34 mouse cellular contexts compared by ENCODE assay signal in the genomic region with DNA sequence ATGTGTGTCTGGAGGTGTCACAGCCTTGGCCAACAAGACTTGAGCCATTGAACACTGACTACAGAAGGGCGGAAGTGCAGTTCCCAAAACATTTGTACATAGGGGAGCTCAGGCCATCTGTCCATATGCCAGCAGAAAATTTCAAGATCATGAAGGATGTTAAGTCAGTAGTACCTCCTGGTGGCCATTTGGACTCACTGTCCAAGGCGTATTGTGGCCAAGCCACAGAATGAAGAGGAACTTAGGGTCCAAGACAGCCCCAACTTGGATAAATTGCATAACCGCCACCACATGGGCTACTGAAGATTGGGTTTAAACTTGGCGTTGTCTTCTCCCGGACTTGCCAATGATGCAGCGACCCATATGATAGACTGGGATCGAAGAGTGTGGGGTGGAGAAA. TPM values are rescaled to one million over a fixed set of nuclear protein-coding genes. Genes with fewer than 3 reads are reported as not detected.
DNase-seq lines count a peak whose midpoint lies in the region; ATAC-seq and TF ChIP-seq lines count a peak whose summit lies in the region.
"Had no signal": no experiment of that assay in that cellular context is flagged by ENCODE, and none has a peak within 500 bp of the region (broad histone marks: within the 10 kb centered on the region; RNA-seq: fewer than 3 reads in every experiment).

No protein-coding gene starts in this region.

- ATAC-seq in forebrain, postnatal 0 days = no peak
- ATAC-seq in forebrain, embryonic 16.5 days = no peak
- no peak for ATAC-seq in liver, postnatal 0 days
- 0 out of 2 replicates have a peak, but pooled peaks have one; percentile 9 for ATAC-seq in common myeloid progenitor, adult 5-6 weeks (replicated peaks; ENCODE audit: low read depth, poor library complexity, severe bottlenecking)
- ATAC-seq in midbrain, embryonic 15.5 days (replicated peaks) = no peak
- ATAC-seq in monocyte, adult 5-6 weeks (replicated peaks; ENCODE audit: insufficient number of reproducible peaks, low FRiP score, low TSS enrichment, poor library complexity, severe bottlenecking) = no peak
- ATAC-seq: activated CD4-positive, CD25-positive, alpha-beta regulatory T cell, adult 4 months; CD4-positive, CD25-positive, alpha-beta regulatory T cell, adult 4 months; forebrain, embryonic 14.5 days; midbrain, embryonic 13.5 days had no signal

- peaks cover 6% of the 10 kb centered on the region for H3K4me1 ChIP-seq in forebrain, postnatal 0 days (ENCODE audit: insufficient read depth)
- H3K4me1 ChIP-seq in forebrain, embryonic 16.5 days (replicated peaks; ENCODE audit: control insufficient read depth, insufficient read depth, low read length) = peaks cover 11% of the 10 kb centered on the region
- H3K4me1 ChIP-seq in liver, postnatal 0 days (ENCODE audit: insufficient read depth) = peaks cover 5% of the 10 kb centered on the region
- peaks cover 8% of the 10 kb centered on the region for H3K4me1 ChIP-seq in midbrain, embryonic 15.5 days

- whole genome bisulfite sequencing in forebrain, postnatal 0 days = 92% methylated on average over 7 of the region's 7 CpGs
- WGBS in forebrain, embryonic 16.5 days = 93% methylated on average over 7 of the region's 7 CpGs
- 82% methylated on average over 7 of the region's 7 CpGs for WGBS in liver, postnatal 0 days (ENCODE audit: insufficient replicate concordance)
- WGBS in midbrain, embryonic 15.5 days = 95% methylated on average over 7 of the region's 7 CpGs

- DNase-seq in forebrain, postnatal 0 days = no peak
- no peak for DNase-seq in liver, postnatal 0 days
- no peak for DNase-seq in liver
- no peak for DNase-seq in retina, embryonic 14.5 days (ENCODE audit: low spot score)
- DNase-seq: adrenal gland, adult 8-10 months; cerebellum, adult 11 months; cerebellum, adult 9-10 months; cerebellum, postnatal 36 days; embryo, embryonic 11 days; gastrocnemius, postnatal 14 days; heart, adult 11 months; kidney, adult 9 months; kidney, postnatal 14 days; lung, embryonic 14.5 days; lung, postnatal 36 days; spleen, adult 18-20 months; thymus, adult 18-20 months; thymus, postnatal 36 days had no signal

- H3K4me3 ChIP-seq in forebrain, postnatal 0 days (ENCODE audit: low read depth, low read length) = no peak overlapping the region
- H3K4me3 ChIP-seq in forebrain, embryonic 16.5 days (replicated peaks; ENCODE audit: low read length) = no peak overlapping the region
- no peak overlapping the region for H3K4me3 ChIP-seq in liver, postnatal 0 days (ENCODE audit: low read depth, low read length)
- no peak overlapping the region for H3K4me3 ChIP-seq in midbrain, embryonic 15.5 days
- H3K4me3 ChIP-seq: embryonic facial prominence, embryonic 12.5 days; heart, embryonic 10.5 days; heart, embryonic 15.5 days; limb, embryonic 10.5 days; limb, embryonic 15.5 days; midbrain, embryonic 13.5 days; neural tube, embryonic 15.5 days had no signal

- H3K4me2 ChIP-seq in forebrain, postnatal 0 days (ENCODE audit: low read depth) = no peak overlapping the region
- H3K4me2 ChIP-seq in forebrain, embryonic 16.5 days (ENCODE audit: low read length) = no peak overlapping the region
- no peak overlapping the region for H3K4me2 ChIP-seq in liver, postnatal 0 days (ENCODE audit: low read depth, low read length)
- no peak overlapping the region for H3K4me2 ChIP-seq in midbrain, embryonic 15.5 days
- H3K4me2 ChIP-seq: embryonic facial prominence, embryonic 12.5 days; heart, embryonic 15.5 days; limb, embryonic 15.5 days; lung, embryonic 14.5 days; midbrain, embryonic 13.5 days; neural tube, embryonic 15.5 days had no signal

- H3K9me3 ChIP-seq in forebrain, postnatal 0 days (ENCODE audit: low read length) = no peaks in the 10 kb centered on the region
- H3K9me3 ChIP-seq in forebrain, embryonic 16.5 days (ENCODE audit: control insufficient read depth, low read length) = no peaks in the 10 kb centered on the region
- no peaks in the 10 kb centered on the region for H3K9me3 ChIP-seq in liver, postnatal 0 days (ENCODE audit: low read length)
- no peaks in the 10 kb centered on the region for H3K9me3 ChIP-seq in midbrain, embryonic 15.5 days
- H3K9me3 ChIP-seq: embryonic facial prominence, embryonic 12.5 days; heart, embryonic 10.5 days; heart, embryonic 15.5 days; limb, embryonic 10.5 days; limb, embryonic 15.5 days; midbrain, embryonic 13.5 days; neural tube, embryonic 15.5 days had no signal

- TF ChIP-seq CTCF in forebrain, postnatal 0 days (IDR thresholded peaks at IDR 0.05; ENCODE audit: low read depth) = 0 out of 2 replicates have a peak, but pooled peaks have one; percentile 24
- peak; percentile 17 for TF ChIP-seq CTCF in liver, postnatal 0 days (IDR thresholded peaks at IDR 0.05; ENCODE audit: low read depth)

- H3K27me3 ChIP-seq in forebrain, postnatal 0 days (ENCODE audit: insufficient read depth, low read length) = no peaks in the 10 kb centered on the region
- H3K27me3 ChIP-seq in forebrain, embryonic 16.5 days (replicated peaks; ENCODE audit: control insufficient read depth, insufficient read depth, low read length) = no peaks in the 10 kb centered on the region
- no peaks in the 10 kb centered on the region for H3K27me3 ChIP-seq in liver, postnatal 0 days (ENCODE audit: insufficient read depth, low read length)
- H3K27me3 ChIP-seq in midbrain, embryonic 15.5 days (replicated peaks) = no peaks in the 10 kb centered on the region
- H3K27me3 ChIP-seq: embryonic facial prominence, embryonic 12.5 days; heart, embryonic 15.5 days; limb, embryonic 15.5 days; midbrain, embryonic 13.5 days; neural tube, embryonic 15.5 days had no signal

- TF ChIP-seq EP300 in liver, postnatal 0 days (IDR thresholded peaks at IDR 0.05; ENCODE audit: low read depth) = no peak

- H3K27ac ChIP-seq in forebrain, postnatal 0 days (ENCODE audit: low read depth, low read length) = no peak overlapping the region
- no peak overlapping the region for H3K27ac ChIP-seq in forebrain, embryonic 16.5 days (ENCODE audit: low read length)
- no peak overlapping the region for H3K27ac ChIP-seq in liver, postnatal 0 days (ENCODE audit: low read depth)
- H3K27ac ChIP-seq in midbrain, embryonic 15.5 days = no peak overlapping the region
- H3K27ac ChIP-seq: embryonic facial prominence, embryonic 12.5 days; heart, embryonic 10.5 days; heart, embryonic 15.5 days; limb, embryonic 10.5 days; limb, embryonic 15.5 days; liver, embryonic 14.5 days; midbrain, embryonic 13.5 days; neural tube, embryonic 15.5 days had no signal

- peaks cover 19% of the 10 kb centered on the region for H3K36me3 ChIP-seq in forebrain, postnatal 0 days (ENCODE audit: insufficient read depth)
- H3K36me3 ChIP-seq in forebrain, embryonic 16.5 days (ENCODE audit: control insufficient read depth, insufficient read depth) = peaks cover 9% of the 10 kb centered on the region; the same call in 1 of the 2 replicates
- no peaks in the 10 kb centered on the region for H3K36me3 ChIP-seq in liver, postnatal 0 days (replicated peaks; ENCODE audit: insufficient read depth, low read length)
- H3K36me3 ChIP-seq in midbrain, embryonic 15.5 days (replicated peaks) = no peaks in the 10 kb centered on the region; the same call in 1 of the 2 replicates
- H3K36me3 ChIP-seq: embryonic facial prominence, embryonic 12.5 days; heart, embryonic 10.5 days; heart, embryonic 15.5 days; limb, embryonic 10.5 days; limb, embryonic 15.5 days had no signal

- H3K9ac ChIP-seq in forebrain, postnatal 0 days = no peak overlapping the region
- H3K9ac ChIP-seq in forebrain, embryonic 16.5 days (replicated peaks; ENCODE audit: low read depth, low read length) = no peak overlapping the region
- H3K9ac ChIP-seq in liver, postnatal 0 days (replicated peaks) = no peak overlapping the region
- H3K9ac ChIP-seq in midbrain, embryonic 15.5 days = no peak overlapping the region
- H3K9ac ChIP-seq: embryonic facial prominence, embryonic 12.5 days; heart, embryonic 15.5 days; limb, embryonic 15.5 days; liver, embryonic 14.5 days; lung, embryonic 14.5 days; midbrain, embryonic 13.5 days; neural tube, embryonic 15.5 days had no signal

RNA-seq across cellular contexts. Expression of a gene that starts 26.2 kb away (rescaled TPM):
- total RNA-seq in forebrain, postnatal 0 days (2014; rRNA removed) = 41.9 and 43.3 TPM in 2 replicates
- 37.3 and 40.1 TPM in 2 replicates for polyA plus RNA-seq in forebrain, postnatal 0 days (2015; fragmentation: Nextera tagmentation; extraction: Ambion mirVana)
- 52.5 and 55.9 TPM in 2 replicates for polyA plus RNA-seq in forebrain, embryonic 16.5 days (2015; fragmentation: Nextera tagmentation; extraction: Ambion mirVana)
- polyA plus RNA-seq in liver, postnatal 0 days (2015; fragmentation: Nextera tagmentation; extraction: Ambion mirVana) = 10.1 and 10.8 TPM in 2 replicates
- total RNA-seq in common myeloid progenitor, adult 5-6 weeks (2017) = 16.2 and 23.6 TPM in 2 replicates
- 59.3 and 59.8 TPM in 2 replicates for polyA plus RNA-seq in midbrain, embryonic 15.5 days (2015; fragmentation: Nextera tagmentation; extraction: Ambion mirVana)
- 14.5 to 18.0 TPM (median 14.6 TPM) in 3 replicates for total RNA-seq in monocyte, adult 5-6 weeks (2017)

RNA-seq across cellular contexts. Expression of a gene that starts 54.4 kb away (rescaled TPM):
- total RNA-seq in forebrain, postnatal 0 days (2014; rRNA removed) = not detected in 2 replicates
- polyA plus RNA-seq in forebrain, postnatal 0 days (2015; fragmentation: Nextera tagmentation; extraction: Ambion mirVana) = 3.4 and 3.7 TPM in 2 replicates
- 2.0 TPM in 1 of 2 replicates, not detected in the other for polyA plus RNA-seq in forebrain, embryonic 16.5 days (2015; fragmentation: Nextera tagmentation; extraction: Ambion mirVana)
- polyA plus RNA-seq in liver, postnatal 0 days (2015; fragmentation: Nextera tagmentation; extraction: Ambion mirVana) = 5.1 and 6.1 TPM in 2 replicates
- total RNA-seq in common myeloid progenitor, adult 5-6 weeks (2017) = 4.8 TPM in 1 of 2 replicates, not detected in the other
- polyA plus RNA-seq in midbrain, embryonic 15.5 days (2015; fragmentation: Nextera tagmentation; extraction: Ambion mirVana) = 0.37 TPM in 1 of 2 replicates, not detected in the other
- not detected in 3 replicates for total RNA-seq in monocyte, adult 5-6 weeks (2017)
- total RNA-seq: megakaryocyte-erythroid progenitor cell, adult 5-6 weeks had no signal
- polyA plus RNA-seq: limb, embryonic 10.5 days; lung, embryonic 14.5 days; midbrain, embryonic 13.5 days had no signal

RNA-seq across cellular contexts. Expression of a gene that starts 54.6 kb away (rescaled TPM):
- total RNA-seq in forebrain, postnatal 0 days (2014; rRNA removed) = 25.1 and 26.5 TPM in 2 replicates
- polyA plus RNA-seq in forebrain, postnatal 0 days (2015; fragmentation: Nextera tagmentation; extraction: Ambion mirVana) = 20.0 and 27.5 TPM in 2 replicates
- polyA plus RNA-seq in forebrain, embryonic 16.5 days (2015; fragmentation: Nextera tagmentation; extraction: Ambion mirVana) = 29.6 and 31.3 TPM in 2 replicates
- polyA plus RNA-seq in liver, postnatal 0 days (2015; fragmentation: Nextera tagmentation; extraction: Ambion mirVana) = 28,598 and 33,336 TPM in 2 replicates
- total RNA-seq in common myeloid progenitor, adult 5-6 weeks (2017) = 51.4 and 79.9 TPM in 2 replicates
- polyA plus RNA-seq in midbrain, embryonic 15.5 days (2015; fragmentation: Nextera tagmentation; extraction: Ambion mirVana) = 35.0 and 39.6 TPM in 2 replicates
- 160 to 219 TPM (median 198 TPM) in 3 replicates for total RNA-seq in monocyte, adult 5-6 weeks (2017)

Comparison
In these comparisons a context has a peak if more than half of its experiments do, and no peak if none do; other contexts are left out.
1. RNA of a gene that starts 54.6 kb away (polyA plus RNA-seq): 28,598 to 33,336 TPM in liver, postnatal 0 days; 35.0 to 39.6 TPM in midbrain, embryonic 15.5 days, 29.6 to 31.3 TPM in forebrain, embryonic 16.5 days and 20.0 to 27.5 TPM in forebrain, postnatal 0 days; every median in the first group is over 100 times any median in the second.